Mouse (Mus musculus): Measurements from ENCODE around the gene Slc15a3. TPM values are rescaled to one million over a fixed set of nuclear protein-coding genes. Genes with fewer than 3 reads are reported as not detected.

Slc15a3 gene
- total RNA-seq, 4 experiments from 2014 or later, result 1.1 to 19.4 (median 6.8) TPM

DNA sequence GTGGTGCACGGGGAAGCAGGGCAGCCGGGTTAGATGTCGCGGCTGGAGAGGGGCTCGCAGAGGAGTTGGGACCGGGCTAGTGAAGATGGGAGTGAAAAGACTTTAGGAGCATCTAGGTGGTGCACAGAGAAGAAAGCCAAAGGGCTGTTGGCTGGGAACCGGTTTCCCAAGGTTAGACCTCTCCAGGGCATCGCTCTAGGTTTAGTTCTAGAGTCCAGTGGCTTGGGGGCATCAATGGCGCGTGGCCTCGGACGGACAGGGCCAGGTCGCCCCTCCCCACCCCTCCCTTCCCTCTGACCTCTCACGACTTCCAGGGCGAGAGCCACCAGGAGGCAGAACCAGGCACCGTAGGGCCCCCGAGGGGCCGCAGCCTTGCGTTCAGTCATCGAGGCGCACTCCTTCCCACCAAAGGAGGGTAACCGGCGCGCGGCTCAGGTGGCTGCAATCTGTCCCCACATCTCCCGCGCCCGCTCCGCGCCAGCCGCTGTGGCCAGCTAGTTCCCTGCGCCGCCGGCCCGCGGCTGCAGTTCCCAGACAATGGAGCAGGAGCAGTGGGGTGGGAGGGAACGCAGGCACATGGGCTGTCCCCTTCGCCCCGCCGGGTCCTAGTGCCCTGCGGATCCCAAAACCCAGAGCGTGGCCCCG is 29.8 kb downstream of the Slc15a3 start:
- DNase-seq (ENCODE audit: low spot score in 2 of 2), result peak; percentile 78 to 84

DNA sequence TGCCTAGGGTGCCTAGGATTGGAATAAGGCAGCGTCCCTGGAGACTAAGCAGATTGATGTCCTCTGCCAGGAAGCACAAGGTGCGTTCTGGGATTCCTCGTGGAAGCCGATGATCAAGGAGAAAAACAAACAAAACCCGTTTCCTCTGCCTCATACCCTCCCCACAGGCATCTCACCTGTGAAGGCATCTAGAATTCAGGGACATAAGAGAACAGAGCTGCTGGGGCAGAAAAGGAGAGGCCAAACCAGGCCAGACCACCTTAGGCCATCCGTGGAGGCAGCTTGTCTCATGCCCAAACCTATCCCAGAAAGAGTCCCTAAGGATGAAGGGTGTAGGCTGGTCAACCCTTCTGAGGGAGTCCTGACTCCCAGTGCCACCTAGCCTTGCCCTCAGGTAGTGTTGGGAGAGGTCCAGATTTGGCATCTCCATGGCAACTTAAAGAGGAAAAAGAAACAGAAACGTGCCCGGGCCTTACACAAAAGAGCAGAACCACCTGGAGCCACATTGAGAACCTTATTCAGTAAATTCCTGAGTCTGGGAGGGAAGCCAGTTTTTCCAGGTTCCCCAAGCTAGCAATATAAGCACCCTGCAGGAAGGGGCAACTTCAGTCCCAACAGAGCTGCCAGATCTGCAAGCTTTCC is 30.5 kb downstream of the Slc15a3 start, which contains the start of gene Tmem132a:
Gene Tmem132a, minus strand, starts transcription at position 55 of the 642 bp plus-strand sequence.
- DNase-seq (ENCODE audit: low spot score in 2 of 2), result no peak

DNA sequence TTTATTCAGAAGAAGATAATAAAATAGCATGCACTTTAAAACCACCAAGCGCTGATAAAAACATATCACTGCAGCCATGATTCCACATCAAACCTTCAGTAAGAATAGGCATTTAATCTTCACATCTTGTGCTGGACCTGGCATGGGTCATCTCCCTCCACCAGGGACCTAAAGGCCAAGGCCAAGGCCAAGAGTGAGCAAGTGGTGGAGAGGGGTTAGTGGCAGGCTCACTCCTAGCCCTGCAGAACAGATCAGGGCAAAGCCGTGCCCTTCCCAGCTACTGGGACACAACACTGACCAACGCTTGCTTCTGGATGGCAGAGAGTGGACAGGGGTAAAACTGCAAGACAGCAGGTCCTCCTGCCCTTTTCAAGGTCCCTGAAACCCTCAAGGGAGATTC is 31.1 kb downstream of the Slc15a3 start:
- DNase-seq (ENCODE audit: low spot score in 2 of 2), result no peak

DNA sequence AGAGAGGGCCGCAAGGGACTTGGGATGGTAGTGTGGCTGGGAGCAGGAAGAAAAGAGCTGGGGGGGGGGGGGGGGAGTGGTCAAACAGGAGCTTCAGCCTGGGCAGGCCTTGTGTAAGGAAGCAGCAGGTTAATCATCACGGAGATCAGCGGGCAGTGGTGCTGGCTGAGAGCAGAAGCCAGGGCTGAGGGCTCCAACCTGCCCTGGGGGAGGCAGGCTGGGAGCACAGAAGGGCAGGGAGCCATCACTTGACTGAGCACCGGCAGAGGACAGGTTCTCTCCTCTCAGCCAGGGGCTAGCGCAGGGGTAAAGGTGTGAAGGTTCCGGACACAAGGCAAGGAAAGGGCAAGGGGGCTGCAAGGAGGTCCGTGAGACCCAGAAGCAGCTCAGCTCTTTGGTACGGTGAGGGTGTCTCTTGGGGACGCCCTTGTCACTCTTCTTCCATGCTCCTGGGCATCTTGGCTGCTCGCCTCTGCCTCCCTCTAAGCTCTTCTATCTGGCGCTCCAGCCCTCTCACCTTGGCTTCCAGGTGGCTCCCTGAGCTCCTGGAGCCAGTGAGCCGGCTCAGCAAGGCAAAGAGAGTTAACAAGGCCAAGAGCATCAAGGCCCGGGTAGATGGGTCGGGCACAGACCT is 31.9 kb downstream of the Slc15a3 start:
- DNase-seq (ENCODE audit: low spot score in 2 of 2), result no peak

DNA sequence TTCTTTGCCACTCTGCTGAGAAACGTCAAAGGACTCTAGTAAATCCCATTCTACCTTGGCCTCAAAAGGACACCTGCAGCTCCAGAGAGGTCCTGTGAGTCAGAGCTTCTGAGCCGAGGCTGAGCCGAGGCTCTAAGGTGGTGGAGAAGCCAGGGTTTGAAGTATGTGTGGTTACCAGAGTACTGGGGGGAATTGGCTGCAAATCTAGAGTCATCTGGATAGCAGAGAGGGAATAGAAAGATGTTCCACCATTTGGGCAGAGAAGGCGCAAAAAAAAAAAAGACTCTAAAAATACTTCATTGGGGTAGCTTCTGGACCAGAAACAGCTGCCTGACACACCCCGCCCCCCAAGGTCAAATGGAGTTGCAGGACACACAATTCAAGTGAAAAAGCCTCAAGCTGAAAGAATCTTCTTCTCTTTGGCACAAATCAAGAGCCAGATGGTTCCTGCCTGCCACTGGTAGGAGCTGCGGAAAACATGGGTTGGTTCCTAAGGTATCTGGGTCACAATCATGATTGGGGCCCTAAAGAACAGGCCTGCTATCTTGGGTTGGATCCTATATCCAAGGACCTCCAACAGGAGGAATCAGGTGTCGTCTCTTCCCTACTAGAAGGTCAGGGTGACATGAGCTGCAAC is 38.8 kb downstream of the Slc15a3 start:
- no peak for DNase-seq (ENCODE audit: low spot score in 2 of 2)

DNA sequence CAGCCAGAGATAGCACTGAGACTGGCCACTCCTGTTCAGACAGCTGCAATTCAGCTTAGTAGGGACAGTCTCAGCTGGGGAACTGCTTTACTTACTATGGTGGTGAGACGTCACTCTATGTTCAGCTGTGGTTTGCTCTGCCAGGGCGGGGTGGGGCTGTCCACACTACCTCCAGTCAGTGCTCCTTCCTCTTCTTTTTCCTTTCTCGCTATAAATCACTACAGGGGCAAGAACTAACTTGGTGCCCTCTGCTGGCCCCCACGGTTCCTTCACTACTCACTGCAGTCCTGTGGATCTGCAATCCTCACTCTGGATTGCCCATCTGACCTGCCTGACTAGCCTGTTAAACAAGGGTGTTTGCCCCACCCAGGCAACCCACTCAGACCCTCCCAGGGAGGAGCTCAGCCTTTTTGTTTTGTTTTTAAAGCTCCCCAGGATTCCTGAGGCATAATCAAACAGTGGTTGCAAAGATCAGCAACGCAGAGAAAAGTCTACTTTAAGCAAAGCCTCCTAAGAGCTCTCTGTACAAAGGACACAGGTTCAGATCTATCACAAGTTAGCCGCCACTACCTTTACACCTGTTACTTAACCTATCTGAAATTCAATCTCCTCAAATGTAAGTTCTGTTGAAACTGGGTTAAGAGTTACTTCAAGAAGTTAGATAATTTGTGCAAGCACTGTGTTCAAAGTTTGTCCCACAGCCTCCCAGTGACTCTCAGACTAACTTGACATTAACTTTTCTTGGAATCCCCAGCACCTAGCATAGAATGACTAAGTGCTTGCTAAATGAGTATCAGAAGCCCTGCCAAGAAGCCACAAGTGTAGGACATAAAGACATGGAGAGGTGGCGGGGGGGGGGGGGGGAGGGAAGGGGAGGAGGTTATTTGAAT is 40.8 kb downstream of the Slc15a3 start:
- no peak for DNase-seq (ENCODE audit: low spot score in 2 of 2)

DNA sequence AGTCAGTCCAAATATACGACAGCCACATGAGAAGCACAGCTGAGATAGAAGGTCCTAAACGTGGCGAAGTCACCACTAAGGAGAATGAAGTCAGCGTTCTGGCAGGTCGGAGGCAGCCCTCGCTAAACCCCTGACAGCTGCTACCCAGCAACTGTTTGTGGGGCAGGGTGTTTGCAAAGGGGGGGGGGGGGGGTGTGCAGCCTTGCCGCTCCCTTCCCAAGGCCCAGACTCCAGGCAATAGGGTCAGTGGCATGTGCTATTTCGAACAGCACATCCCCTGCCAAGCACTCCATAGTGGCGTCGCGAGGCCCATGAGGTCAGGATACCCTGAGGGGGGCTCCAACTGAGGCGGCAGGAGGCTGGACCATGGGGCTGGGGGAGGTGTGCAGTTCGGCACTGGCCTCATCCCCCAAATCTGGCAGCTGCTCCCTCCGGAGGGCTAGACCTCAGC is 41.5 kb downstream of the Slc15a3 start:
- no peak for DNase-seq (ENCODE audit: low spot score in 2 of 2)

DNA sequence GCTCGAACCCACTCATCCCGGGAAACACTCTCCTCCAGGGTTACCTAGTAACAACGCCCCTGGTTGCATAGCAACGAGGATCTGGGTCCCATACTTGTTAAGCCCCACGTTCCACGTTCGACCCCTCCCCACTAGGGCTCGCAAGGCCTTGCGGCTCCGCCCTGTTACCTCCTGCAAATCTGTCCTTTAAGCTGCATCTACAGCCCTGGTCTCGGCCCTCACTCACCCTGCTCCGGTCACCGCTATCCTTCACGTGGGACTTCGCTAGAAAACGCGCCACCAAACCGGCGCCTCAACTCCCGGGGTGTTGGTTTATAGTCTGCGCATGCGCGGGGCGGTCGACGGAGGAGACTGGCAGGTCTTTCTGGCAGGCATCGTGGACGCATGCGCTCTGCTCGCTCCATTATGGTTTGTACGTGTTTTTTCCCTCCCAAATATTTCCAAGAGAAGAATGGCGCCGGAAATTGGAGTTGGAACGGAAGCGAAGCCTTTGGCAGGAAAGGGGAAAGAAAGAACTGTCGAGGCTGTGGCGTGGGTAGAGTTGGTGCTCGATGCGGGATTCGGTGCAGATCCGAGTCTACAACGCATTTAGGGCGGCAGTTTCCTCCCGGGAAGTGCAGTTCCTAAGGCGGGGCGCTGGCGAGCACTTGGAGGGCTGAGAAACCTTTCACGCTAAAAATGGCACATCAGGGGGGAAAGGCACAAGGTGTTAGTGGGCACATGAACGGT is 42.1 kb downstream of the Slc15a3 start, which contains the start of gene Tmem109:
Gene Tmem109, minus strand, starts transcription at position 576 of the 729 bp plus-strand sequence.
- DNase-seq (ENCODE audit: low spot score in 2 of 2), result peak; percentile 93 to 94

DNA sequence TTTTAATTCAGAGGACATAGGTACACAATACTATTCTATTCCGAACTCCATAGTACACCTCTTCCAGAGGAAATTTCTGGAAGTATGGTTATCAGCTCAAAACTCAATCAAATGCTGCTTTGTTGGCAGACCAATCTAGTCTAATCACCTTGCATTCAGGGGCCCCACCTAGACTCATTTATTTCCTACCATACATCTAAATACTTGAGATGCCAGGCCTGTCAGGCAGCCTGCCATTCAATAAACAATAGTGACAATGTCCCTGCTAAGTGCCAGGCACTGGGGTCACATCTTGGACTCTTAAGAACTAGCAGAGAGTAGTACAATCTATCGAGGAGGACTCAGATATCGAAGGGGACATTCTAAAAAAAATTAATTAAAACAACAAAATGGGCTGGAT is 52.7 kb downstream of the Slc15a3 start:
- DNase-seq (ENCODE audit: low spot score in 2 of 2), result no peak

DNA sequence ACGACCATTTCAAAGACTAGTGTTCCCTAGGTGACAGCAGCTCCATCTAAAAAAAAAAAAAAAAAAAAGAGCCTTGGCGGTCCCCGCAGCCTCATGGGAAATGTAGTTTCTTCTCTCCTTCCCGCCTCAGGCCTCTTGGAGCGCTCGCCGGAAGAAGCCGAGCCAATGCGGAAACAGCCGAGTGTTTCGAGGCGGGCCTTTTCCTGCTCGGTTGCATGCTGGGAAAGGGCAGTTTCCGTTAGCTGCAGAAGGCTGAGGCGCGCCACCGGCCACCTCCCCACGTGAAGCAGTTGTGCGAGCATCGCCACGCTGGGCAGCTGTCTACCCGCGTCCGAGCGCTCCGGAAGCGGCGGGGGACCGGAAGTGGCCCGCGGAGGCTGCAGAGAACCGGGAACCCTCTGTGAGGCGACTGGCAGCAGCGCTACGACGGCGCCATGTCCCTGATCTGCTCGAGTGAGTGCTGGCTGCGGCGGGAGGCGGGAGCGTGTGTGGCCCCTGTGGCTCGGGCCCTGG is 55.5 kb downstream of the Slc15a3 start, which contains the start of gene Prpf19:
Gene Prpf19, plus strand, starts transcription at position 216 of the 513 bp plus-strand sequence.
- DNase-seq (ENCODE audit: low spot score in 2 of 2), result peak; percentile 97 to 98

DNA sequence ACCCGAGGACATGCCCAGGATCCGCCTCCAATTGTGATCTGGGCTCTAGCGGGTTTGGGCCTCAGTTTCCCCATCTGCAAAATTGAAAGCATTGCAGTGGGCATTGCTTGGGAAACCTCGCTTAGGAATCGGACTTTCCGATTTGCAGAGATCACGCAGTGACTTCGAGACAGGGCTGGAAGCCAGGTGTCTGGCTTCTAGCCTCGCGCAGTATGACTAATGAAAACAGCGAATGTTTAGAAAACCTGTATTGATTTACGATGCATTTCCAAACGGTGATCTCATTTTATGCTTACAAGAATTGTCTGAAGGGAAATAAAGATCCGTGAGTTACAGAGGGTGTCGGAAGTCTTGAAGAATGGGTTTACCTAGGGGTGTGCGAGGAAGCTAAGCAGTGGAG is 56.2 kb downstream of the Slc15a3 start:
- DNase-seq (ENCODE audit: low spot score in 2 of 2), result no peak

DNA sequence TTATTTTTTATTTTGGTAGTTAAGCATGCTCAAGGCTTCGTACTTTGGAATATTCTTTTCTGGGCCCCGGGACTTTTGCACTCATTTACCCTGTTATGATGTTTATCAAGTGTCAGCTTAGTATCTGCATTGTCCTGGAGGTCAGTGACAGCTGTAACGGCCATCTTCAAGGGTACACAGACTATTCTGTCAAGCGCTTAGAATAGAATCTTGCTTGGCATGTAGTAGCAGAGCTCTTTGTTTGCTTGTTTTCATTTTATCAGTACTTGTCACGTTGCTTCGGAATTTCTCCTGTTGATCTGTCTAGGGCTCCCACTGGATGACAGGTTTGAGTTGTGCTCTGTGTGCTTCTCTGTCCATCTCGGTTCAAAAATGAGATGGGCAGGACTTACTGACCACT is 57.3 kb downstream of the Slc15a3 start:
- DNase-seq (ENCODE audit: low spot score in 2 of 2), result no peak

DNA sequence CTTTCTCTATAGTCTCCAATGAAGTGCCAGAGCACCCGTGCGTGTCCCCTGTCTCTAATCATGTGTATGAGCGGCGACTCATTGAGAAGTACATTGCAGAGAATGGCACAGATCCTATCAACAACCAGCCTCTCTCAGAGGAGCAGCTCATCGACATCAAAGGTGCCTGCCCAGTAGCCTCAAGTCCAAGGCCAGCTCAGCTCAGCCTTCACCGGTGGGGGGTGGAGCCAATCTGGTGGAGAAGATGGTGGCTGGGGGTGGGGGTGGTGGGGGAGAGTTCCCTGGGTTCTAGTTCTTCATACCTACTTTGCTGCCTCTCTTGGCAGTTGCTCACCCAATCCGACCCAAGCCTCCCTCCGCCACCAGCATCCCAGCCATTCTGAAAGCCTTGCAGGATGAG is 58.0 kb downstream of the Slc15a3 start:
- no peak for DNase-seq (ENCODE audit: low spot score in 2 of 2)

DNA sequence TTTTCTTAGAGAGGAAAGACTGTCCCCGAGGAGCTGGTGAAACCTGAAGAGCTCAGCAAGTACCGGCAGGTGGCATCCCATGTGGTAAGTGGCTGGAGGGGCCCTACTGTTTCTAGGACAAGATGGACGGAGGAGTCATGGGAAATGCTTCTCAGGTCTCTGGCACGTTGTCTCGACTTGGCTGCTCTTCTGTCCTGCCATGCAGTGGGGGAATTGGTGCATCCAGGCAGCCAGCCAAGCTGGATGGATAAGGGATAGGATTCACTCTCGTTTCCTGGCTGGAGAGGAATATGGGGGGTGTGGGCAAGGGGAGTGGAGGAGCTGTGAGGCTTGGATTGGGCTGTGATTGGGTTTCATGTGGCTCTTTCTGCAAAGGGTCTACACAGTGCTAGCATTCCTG is 60.8 kb downstream of the Slc15a3 start:
- no peak for DNase-seq (ENCODE audit: low spot score in 2 of 2)

DNA sequence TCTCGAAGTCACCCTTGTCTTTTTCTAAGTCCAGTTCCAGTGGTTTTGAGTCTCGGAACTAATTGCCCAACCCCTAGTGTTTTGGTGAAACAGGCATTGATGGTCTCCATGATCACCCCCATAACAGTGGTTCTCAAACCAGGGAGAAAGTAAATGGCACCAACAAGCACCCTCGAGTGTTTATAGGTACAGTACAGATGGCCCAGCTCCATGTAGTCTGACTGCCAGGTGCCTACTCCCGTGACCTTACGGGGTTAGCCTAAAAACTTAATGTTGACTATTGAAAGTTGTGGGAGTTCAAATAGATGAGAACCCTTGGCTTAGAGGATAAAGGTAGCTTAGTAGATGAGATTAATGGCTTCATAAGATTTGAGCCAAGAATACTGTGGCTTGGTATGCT is 61.5 kb downstream of the Slc15a3 start:
- DNase-seq (ENCODE audit: low spot score in 2 of 2), result no peak

DNA sequence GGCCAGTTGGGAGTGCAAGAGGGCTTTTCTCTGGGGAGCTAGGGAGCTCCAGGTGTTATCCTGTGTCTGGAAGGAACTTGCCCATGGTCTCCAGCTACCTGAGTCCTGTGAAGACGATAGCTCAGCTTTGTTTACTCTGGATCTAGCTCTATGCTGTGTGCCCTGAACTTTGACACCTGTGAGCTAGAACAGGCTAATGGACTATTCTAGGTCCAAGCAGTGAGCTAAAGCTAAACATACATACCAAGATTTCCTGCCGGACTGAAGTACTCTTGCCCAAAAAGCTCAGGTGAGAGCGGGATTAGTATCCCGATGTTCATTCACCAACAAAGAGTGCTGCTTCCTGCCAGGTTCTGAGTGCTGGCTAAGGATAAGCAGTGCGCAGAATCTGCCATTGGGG is 65.0 kb downstream of the Slc15a3 start:
- no peak for DNase-seq (ENCODE audit: low spot score in 2 of 2)

DNA sequence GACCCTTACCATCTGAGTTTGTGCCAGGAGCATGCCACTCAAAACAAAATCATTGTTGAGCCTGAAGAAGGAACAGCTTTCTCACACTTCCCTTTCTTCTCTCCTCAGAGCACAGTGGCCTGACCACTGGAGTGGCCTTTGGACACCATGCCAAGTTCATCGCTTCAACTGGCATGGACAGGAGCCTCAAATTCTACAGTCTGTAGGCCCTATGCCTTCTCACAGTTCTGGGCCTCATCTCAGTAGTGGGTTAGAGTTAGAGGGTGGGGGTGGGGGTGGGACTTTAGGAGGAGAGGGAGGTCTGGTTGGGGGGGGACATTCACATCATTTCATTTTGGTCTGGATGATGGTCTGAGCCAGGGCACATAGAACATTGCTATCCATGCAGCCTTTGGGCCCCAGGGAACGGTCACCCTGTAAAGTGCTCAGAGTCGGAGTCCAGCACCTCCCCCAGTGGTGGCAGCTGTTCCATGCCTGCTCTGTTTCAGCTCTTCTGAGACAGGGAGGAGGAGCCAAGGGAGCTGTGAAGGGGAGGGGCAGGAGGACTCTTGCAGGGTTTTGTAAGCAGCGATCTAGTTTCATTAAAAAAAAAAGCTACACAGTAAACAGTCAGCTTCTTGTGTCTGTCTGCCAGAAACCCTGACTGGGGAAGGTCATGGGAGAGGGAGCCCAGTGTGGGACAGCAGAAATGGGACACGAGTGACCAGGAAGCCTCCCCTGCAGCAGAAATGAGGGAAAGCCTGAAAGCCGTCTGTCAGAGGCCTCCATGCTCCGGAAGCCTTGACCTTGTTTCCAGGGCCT is 65.6 kb downstream of the Slc15a3 start:
- DNase-seq (ENCODE audit: low spot score in 2 of 2), result peak; percentile 55 to 83

DNA sequence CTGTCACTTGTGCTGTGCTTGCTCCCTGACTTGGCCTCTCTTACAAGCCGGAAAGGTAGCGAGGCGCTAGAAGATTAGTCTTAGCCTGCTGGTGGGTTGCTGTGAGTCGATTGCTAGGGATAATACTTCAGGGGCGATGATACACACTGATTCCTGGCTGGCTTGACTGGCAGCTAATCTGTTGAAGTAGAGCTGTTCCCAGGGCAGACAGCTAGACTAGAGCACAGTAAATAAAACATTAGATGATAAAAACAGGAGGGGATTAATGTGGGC is 66.1 kb downstream of the Slc15a3 start:
- no peak for DNase-seq (ENCODE audit: low spot score in 2 of 2)

DNA sequence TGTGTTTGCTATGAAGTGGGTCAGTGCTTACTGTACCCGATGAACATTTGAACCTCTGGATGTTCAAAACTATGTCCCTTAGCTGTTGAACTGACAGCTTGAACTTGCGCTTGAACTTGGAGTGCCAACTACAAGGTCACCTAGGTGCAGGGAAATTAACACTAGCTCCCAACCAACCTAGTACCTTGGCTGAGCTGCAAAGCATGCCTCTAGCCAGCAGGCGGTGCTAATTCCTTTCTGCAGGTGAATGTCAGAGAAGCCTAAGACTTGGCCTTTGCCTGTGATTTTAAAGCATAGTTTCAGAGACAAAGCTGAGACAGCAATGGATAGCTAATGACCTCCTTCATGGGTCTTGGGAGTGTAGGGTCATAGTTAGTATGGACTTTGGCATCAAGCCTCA is 68.4 kb downstream of the Slc15a3 start:
- DNase-seq (ENCODE audit: low spot score in 2 of 2), result peak in 1 of 2 experiments; percentile 53
